Mouse (Mus musculus): ENCODE results near the gene Ninl. TPM values are rescaled to one million over a fixed set of nuclear protein-coding genes. Genes with fewer than 3 reads are reported as not detected.
"Not testable (repeated sequence)": the region's sequence is repeated elsewhere in the genome, so short reads cannot be mapped to it uniquely, and the experiment has no call there.

Ninl gene
- polyA plus RNA-seq, 1 experiment from 2014 or later, result 6.7 TPM

DNA sequence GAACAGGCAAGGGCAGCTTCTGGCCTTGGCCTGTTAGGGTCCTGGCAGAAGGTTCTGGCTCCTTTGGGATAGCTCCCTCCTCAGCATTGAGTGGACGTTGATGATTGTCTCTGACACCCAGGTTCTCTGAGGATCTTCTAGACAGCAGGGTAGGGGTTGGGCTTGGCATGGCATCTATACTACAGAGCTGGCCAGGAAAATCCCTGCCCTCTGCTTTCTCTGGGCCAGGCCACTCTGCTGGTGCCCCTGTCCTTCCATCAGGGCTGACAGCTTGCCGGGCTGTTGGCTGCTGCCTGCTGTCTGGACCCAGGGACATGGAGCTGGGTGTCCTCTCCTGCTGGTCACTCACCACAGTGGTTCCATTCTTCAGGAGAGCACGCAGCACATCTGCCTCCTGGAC is 89.5 kb downstream of the Ninl start:
- ATAC-seq (replicated peaks; ENCODE audit: low FRiP score, low read depth) (no peak), DNase-seq (ENCODE audit: low spot score) (no peak)
- TF ChIP-seq CTCF (IDR thresholded peaks at IDR 0.05; ENCODE audit: low read depth), result no peak
- no peak overlapping the region for H3K4me3 ChIP-seq (replicated peaks; ENCODE audit: low read depth, low read length)
- H3K4me2 ChIP-seq (ENCODE audit: low read length), result no peak overlapping the region
- WGBS, result 94% methylated on average over 3 of the region's 3 CpGs
- H3K4me1 ChIP-seq (replicated peaks; ENCODE audit: insufficient read depth, low read length), result no peaks in the 10 kb centered on the region
- no peak overlapping the region for H3K9ac ChIP-seq (ENCODE audit: low read depth, low read length)
- no peak overlapping the region for H3K27ac ChIP-seq
- 0 out of 2 replicates have a peak, but pooled peaks cover 3% of the 10 kb centered on the region for H3K36me3 ChIP-seq (ENCODE audit: insufficient read depth, low read length)
- H3K9me3 ChIP-seq (replicated peaks; ENCODE audit: low read length), result no peaks in the 10 kb centered on the region
- no peaks in the 10 kb centered on the region for H3K27me3 ChIP-seq (ENCODE audit: insufficient read depth, low read length)

DNA sequence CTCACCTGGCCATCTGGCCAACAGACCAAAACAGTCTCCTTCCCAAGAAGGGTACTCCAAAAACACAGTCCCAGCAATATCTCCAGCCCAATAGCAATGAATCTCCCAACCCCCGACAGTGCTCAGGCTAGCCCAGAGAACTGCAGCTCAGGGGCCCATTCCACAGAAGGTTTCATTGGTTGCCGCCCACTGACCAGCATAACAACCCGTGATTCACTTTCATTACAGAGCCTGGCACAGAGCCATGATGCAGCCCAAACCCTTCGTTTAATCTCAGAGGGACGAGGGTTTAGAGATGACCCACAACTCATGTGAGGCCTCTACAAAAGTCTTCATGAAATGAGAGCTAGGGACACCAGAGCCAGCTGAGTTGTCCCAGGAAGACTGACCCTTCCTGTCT is 90.4 kb downstream of the Ninl start:
- Histone ChIP-seq H3K36me3 (ENCODE audit: insufficient read depth, low read length) (0 out of 2 replicates have a peak, but pooled peaks cover 3% of the 10 kb centered on the region), H3K4me3 (replicated peaks; ENCODE audit: low read depth, low read length) (no peak overlapping the region), H3K9me3 (replicated peaks; ENCODE audit: low read length) (no peaks in the 10 kb centered on the region), H3K4me1 (replicated peaks; ENCODE audit: insufficient read depth, low read length) (no peaks in the 10 kb centered on the region), H3K27me3 (ENCODE audit: insufficient read depth, low read length) (no peaks in the 10 kb centered on the region), H3K27ac (no peak overlapping the region), H3K4me2 (ENCODE audit: low read length) (no peak overlapping the region), H3K9ac (ENCODE audit: low read depth, low read length) (no peak overlapping the region)
- 75% methylated on average over 5 of the region's 5 CpGs for WGBS
- no peak for TF ChIP-seq CTCF (IDR thresholded peaks at IDR 0.05; ENCODE audit: low read depth)
- DNase-seq (ENCODE audit: low spot score) (no peak), ATAC-seq (replicated peaks; ENCODE audit: low FRiP score, low read depth) (no peak)

DNA sequence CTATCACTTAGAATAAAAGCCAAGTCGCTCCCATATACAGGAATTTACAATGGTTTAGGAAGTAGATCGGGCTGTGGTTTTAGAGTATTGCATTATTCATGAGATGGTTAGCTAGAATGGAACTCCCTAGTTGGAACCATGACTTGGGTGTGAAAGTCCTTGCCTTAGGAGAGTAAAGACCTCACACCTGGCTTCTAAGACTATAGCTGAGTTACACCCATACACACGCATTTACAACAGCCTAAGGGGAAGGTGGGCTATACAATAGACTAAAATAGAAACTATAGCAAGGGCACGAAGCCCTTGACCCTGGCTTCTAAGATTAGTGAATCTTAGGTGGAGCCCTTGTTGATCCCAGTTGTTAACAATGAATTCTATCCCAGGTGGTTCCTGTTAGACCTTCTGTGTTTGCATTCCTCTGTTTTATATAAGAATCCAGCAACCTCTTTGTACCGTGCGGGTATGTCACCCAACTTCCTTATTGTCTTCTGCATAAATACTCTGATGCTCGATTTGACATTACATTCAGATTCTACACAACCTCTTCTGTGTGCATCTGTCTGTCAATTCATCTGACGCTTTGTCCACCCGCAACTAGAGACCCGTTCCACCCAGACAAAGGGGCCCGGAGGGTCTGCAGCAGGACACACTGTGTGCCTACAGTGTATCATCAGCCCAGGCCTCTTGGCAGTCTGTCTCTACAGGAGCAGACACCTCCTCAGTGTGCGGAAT is 91.1 kb downstream of the Ninl start:
- WGBS, result 90% methylated on average over 12 of the region's 12 CpGs
- not testable (repeated sequence) for H3K9me3 ChIP-seq (replicated peaks; ENCODE audit: low read length); H3K4me1 ChIP-seq (replicated peaks; ENCODE audit: insufficient read depth, low read length); H3K9ac ChIP-seq (ENCODE audit: low read depth, low read length); H3K27ac ChIP-seq; H3K4me3 ChIP-seq (replicated peaks; ENCODE audit: low read depth, low read length); H3K36me3 ChIP-seq (ENCODE audit: insufficient read depth, low read length); ATAC-seq (replicated peaks; ENCODE audit: low FRiP score, low read depth); H3K4me2 ChIP-seq (ENCODE audit: low read length); DNase-seq (ENCODE audit: low spot score); H3K27me3 ChIP-seq (ENCODE audit: insufficient read depth, low read length)

DNA sequence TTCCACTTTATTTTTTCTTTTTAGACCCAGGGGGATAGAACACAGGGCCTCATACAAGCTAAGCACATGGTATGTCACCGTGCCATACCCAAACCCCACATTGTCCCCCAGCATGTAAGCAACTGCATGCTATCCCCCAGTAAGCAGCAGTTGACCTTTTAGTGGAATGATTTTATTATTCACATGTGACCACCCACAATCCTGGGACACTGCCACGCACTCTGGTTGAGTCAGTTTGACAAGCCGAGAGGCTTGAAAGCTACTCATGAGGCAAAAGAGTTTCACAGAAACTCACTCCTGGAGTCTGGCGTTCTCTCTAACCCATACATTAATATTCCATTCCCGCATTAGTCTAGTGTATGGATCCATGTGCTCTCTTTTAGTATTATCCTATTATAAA is 91.8 kb downstream of the Ninl start:
- not testable (repeated sequence) for H3K4me3 ChIP-seq (replicated peaks; ENCODE audit: low read depth, low read length); H3K36me3 ChIP-seq (ENCODE audit: insufficient read depth, low read length); H3K9ac ChIP-seq (ENCODE audit: low read depth, low read length); H3K4me2 ChIP-seq (ENCODE audit: low read length); H3K9me3 ChIP-seq (replicated peaks; ENCODE audit: low read length); H3K27ac ChIP-seq; H3K27me3 ChIP-seq (ENCODE audit: insufficient read depth, low read length); ATAC-seq (replicated peaks; ENCODE audit: low FRiP score, low read depth); DNase-seq (ENCODE audit: low spot score); H3K4me1 ChIP-seq (replicated peaks; ENCODE audit: insufficient read depth, low read length)
- WGBS, result 87% methylated on average over 5 of the region's 5 CpGs

DNA sequence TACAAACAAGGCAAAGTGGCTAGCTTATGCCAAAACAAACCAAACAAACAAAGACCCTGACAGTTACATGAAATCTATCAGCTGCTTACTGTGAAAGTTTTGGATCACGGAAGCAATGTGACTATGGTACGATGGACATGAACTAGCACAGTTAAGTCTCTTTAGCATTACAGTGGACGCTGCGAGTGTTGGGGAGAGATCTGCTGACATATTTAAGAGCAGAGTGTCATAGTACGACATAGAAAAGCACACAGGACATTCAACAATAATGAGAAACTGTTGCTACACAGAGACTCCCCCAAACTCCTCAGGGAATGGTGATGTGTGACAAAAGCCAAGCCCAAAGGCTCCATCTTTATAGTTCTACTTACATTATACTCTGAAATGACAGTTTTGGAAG is 95.2 kb downstream of the Ninl start:
- H3K4me3 ChIP-seq (replicated peaks; ENCODE audit: low read depth, low read length), result no peak overlapping the region
- ATAC-seq (replicated peaks; ENCODE audit: low FRiP score, low read depth) (no peak; the same call in 1 of the 2 replicates), DNase-seq (ENCODE audit: low spot score) (peak; percentile 63)
- 66% methylated on average over 5 of the region's 5 CpGs for WGBS
- H3K27ac ChIP-seq, result no peak overlapping the region
- no peak overlapping the region for H3K4me2 ChIP-seq (ENCODE audit: low read length)
- no peaks in the 10 kb centered on the region for H3K4me1 ChIP-seq (replicated peaks; ENCODE audit: insufficient read depth, low read length)
- TF ChIP-seq CTCF (IDR thresholded peaks at IDR 0.05; ENCODE audit: low read depth), result no peak
- no peaks in the 10 kb centered on the region for H3K27me3 ChIP-seq (ENCODE audit: insufficient read depth, low read length)
- 0 out of 2 replicates have a peak, but pooled peaks cover 2% of the 10 kb centered on the region for H3K36me3 ChIP-seq (ENCODE audit: insufficient read depth, low read length)
- no peaks in the 10 kb centered on the region for H3K9me3 ChIP-seq (replicated peaks; ENCODE audit: low read length)
- H3K9ac ChIP-seq (ENCODE audit: low read depth, low read length), result no peak overlapping the region

DNA sequence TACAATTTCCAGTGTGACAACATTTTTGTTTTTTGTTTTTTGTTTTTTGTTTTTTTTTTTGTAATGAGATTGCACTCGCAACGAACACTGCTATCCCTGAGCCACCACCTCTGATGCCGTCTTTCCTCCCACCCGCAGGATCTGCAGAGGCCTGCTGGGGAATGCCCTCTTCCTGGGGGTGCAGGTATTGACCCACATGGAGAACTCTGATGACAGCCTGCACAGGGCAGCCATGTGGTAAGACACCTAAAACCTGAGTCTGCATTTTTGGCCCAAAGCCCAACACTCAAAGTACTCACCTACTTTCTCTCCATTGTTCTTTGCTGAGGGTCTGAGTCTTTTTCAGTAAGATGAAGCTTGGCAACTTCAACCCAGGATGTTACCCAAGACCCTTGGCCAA is 104.5 kb downstream of the Ninl start:
- no peaks in the 10 kb centered on the region for H3K9me3 ChIP-seq (replicated peaks; ENCODE audit: low read length)
- no peak overlapping the region for H3K27ac ChIP-seq
- H3K4me3 ChIP-seq (replicated peaks; ENCODE audit: low read depth, low read length), result no peak overlapping the region
- ATAC-seq (replicated peaks; ENCODE audit: low FRiP score, low read depth) (no peak), DNase-seq (ENCODE audit: low spot score) (no peak)
- no peaks in the 10 kb centered on the region for H3K4me1 ChIP-seq (replicated peaks; ENCODE audit: insufficient read depth, low read length)
- H3K27me3 ChIP-seq (ENCODE audit: insufficient read depth, low read length), result no peaks in the 10 kb centered on the region
- 91% methylated on average over 4 of the region's 4 CpGs for WGBS
- TF ChIP-seq CTCF (IDR thresholded peaks at IDR 0.05; ENCODE audit: low read depth), result no peak
- H3K4me2 ChIP-seq (ENCODE audit: low read length), result no peak overlapping the region
- no peak overlapping the region for H3K9ac ChIP-seq (ENCODE audit: low read depth, low read length)
- H3K36me3 ChIP-seq (ENCODE audit: insufficient read depth, low read length), result 0 out of 2 replicates have a peak, but pooled peaks cover 6% of the 10 kb centered on the region

DNA sequence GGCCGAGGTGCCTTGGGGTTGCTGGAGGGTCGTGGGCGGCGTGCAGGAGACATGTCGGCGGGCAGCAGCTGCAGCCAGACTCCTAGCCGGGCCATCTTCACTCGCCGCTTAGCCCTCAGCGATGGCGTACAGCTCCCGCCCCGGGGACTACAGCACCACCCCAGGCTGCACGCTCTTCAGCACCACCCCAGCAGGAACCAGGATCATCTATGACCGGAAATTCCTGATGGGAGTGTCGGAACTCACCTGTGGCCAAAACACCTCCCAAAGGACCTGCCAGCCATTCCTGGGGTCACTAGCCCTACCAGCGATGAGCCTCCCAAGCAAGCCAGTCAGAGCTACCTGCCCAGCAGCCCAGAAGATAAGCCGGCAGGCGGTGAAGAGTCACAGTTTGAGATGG is 105.7 kb downstream of the Ninl start:
- no peaks in the 10 kb centered on the region for H3K4me1 ChIP-seq (replicated peaks; ENCODE audit: insufficient read depth, low read length)
- H3K36me3 ChIP-seq (ENCODE audit: insufficient read depth, low read length), result 0 out of 2 replicates have a peak, but pooled peaks cover 6% of the 10 kb centered on the region
- H3K4me3 ChIP-seq (replicated peaks; ENCODE audit: low read depth, low read length), result no peak overlapping the region
- H3K27me3 ChIP-seq (ENCODE audit: insufficient read depth, low read length), result no peaks in the 10 kb centered on the region
- H3K4me2 ChIP-seq (ENCODE audit: low read length), result no peak overlapping the region
- H3K27ac ChIP-seq, result no peak overlapping the region
- 85% methylated on average over 19 of the region's 19 CpGs for WGBS
- H3K9me3 ChIP-seq (replicated peaks; ENCODE audit: low read length), result no peaks in the 10 kb centered on the region
- ATAC-seq (replicated peaks; ENCODE audit: low FRiP score, low read depth), result no peak
- TF ChIP-seq CTCF (IDR thresholded peaks at IDR 0.05; ENCODE audit: low read depth), result no peak
- no peak overlapping the region for H3K9ac ChIP-seq (ENCODE audit: low read depth, low read length)
- no peak for DNase-seq (ENCODE audit: low spot score)
